Mouse (Mus musculus) kidney, embryonic 14.5 days (tissue): ENCODE data around the gene Trpc4ap. TPM values are rescaled to one million over a fixed set of nuclear protein-coding genes. Genes with fewer than 3 reads are reported as not detected.

Experiments
- ATAC-seq: fragments of 200-750 bp; cut with Nextera tagmentation; 2 replicates; pipeline ENCODE4 v1.8.0; 2017; ENCODE audit warnings: moderate number of reproducible peaks, mild to moderate bottlenecking, moderate TSS enrichment, moderate library complexity; ENCODE audit not compliant: low FRiP score, low TSS enrichment
- H3K27ac ChIP-seq: fragments of 300-500 bp; sonication (generic); 2 replicates; pipeline ENCODE4 v1.5.1; 2014; ENCODE audit warnings: low read depth, mild to moderate bottlenecking, low read length, moderate library complexity, mixed read lengths
- H3K27me3 ChIP-seq: fragments of 300-500 bp; sonication (generic); 2 replicates; pipeline ENCODE4 v1.6.1; 2014; ENCODE audit warnings: mild to moderate bottlenecking, low read length; ENCODE audit not compliant: control insufficient read depth, insufficient read depth
- H3K36me3 ChIP-seq: fragments of 300-500 bp; sonication (generic); 2 replicates; pipeline ENCODE4 v1.6.1; 2014; ENCODE audit warnings: low read length, mixed read lengths; ENCODE audit not compliant: control insufficient read depth, insufficient read depth
- H3K4me1 ChIP-seq: fragments of 300-500 bp; sonication (generic); 2 replicates; pipeline ENCODE4 v1.6.1; 2014; ENCODE audit warnings: low read length, mixed read lengths; ENCODE audit not compliant: control insufficient read depth, insufficient read depth
- H3K4me2 ChIP-seq: fragments of 300-500 bp; sonication (generic); replicated peaks from 2 replicates; pipeline ENCODE4 v1.6.1; 2014; ENCODE audit warnings: low read depth, mild to moderate bottlenecking, low read length
- H3K4me3 ChIP-seq: fragments of 300-500 bp; sonication (generic); 2 replicates; pipeline ENCODE4 v1.5.1; 2014; ENCODE audit warnings: mild to moderate bottlenecking, low read length
- H3K9ac ChIP-seq: fragments of 300-500 bp; sonication (generic); 2 replicates; pipeline ENCODE4 v1.6.1; 2014; ENCODE audit warnings: low read depth, mild to moderate bottlenecking, low read length, moderate library complexity
- H3K9me3 ChIP-seq: fragments of 300-500 bp; sonication (generic); 2 replicates; pipeline ENCODE4 v1.6.1; 2016; ENCODE audit warnings: low read length; ENCODE audit not compliant: control insufficient read depth
- WGBS: fragments of 180-500 bp; shearing (Covaris S2); extraction: QIAGEN DNeasy Blood & Tissue Kit; methylation state at CpG from one replicate; pipeline ENCODE4 v1.1.7; 2014; 5-methylcytosine and 5-hydroxymethylcytosine counted together
- polyA plus RNA-seq: library from polyadenylated mRNA; unstranded; fragments of >200 nt; fragmentation: Nextera tagmentation; extraction: Ambion mirVana; gene quantifications from 2 replicates; pipeline ENCODE4 v1.2.1, GENCODE M21; 2014

Trpc4ap gene
- polyA plus RNA-seq, 1 experiment from 2014 or later = 134 TPM

- peaks cover 41% of the 10 kb centered on the region for H3K36me3 ChIP-seq
Observed at GRCm38 (mm10) chr2:155671236-155671635, 20.9 kb downstream of the Trpc4ap start.

GRCm38 (mm10) chr2:155668461-155668860 is 23.7 kb downstream of the Trpc4ap start:
- Histone ChIP-seq H3K4me3 (no peak overlapping the region), H3K4me2 (no peak overlapping the region), H3K27me3 (no peaks in the 10 kb centered on the region), H3K36me3 (peaks cover 69% of the 10 kb centered on the region), H3K27ac (no peak overlapping the region), H3K9ac (no peak overlapping the region), H3K9me3 (no peaks in the 10 kb centered on the region), H3K4me1 (no peaks in the 10 kb centered on the region)
- WGBS = 86% methylated on average over 4 of the region's 4 CpGs
- no peak for ATAC-seq

More at GRCm38 (mm10) chr2:155671236-155671635, 20.9 kb downstream of the Trpc4ap start:
- no peaks in the 10 kb centered on the region for H3K9me3 ChIP-seq
- no peak overlapping the region for H3K9ac ChIP-seq
- H3K4me2 ChIP-seq = no peak overlapping the region
- H3K27me3 ChIP-seq = no peaks in the 10 kb centered on the region
- no peak for ATAC-seq
- no peaks in the 10 kb centered on the region for H3K4me1 ChIP-seq
- no peak overlapping the region for H3K4me3 ChIP-seq
- WGBS = 93% methylated on average over 4 of the region's 4 CpGs
- H3K27ac ChIP-seq = no peak overlapping the region

- no peaks in the 10 kb centered on the region for H3K9me3 ChIP-seq
- ATAC-seq = no peak
- H3K9ac ChIP-seq = no peak overlapping the region
- H3K4me1 ChIP-seq = no peaks in the 10 kb centered on the region
- no peak overlapping the region for H3K4me3 ChIP-seq
- H3K36me3 ChIP-seq = peaks cover 71% of the 10 kb centered on the region
- no peak overlapping the region for H3K4me2 ChIP-seq
- H3K27me3 ChIP-seq = no peaks in the 10 kb centered on the region
- H3K27ac ChIP-seq = no peak overlapping the region
- 94% methylated on average over 8 of the region's 8 CpGs for WGBS
Observed at GRCm38 (mm10) chr2:155667881-155668280, 24.3 kb downstream of the Trpc4ap start.

GRCm38 (mm10) chr2:155663910-155664460 is 28.2 kb downstream of the Trpc4ap start:
- no peak overlapping the region for H3K9ac ChIP-seq
- no peak overlapping the region for H3K4me2 ChIP-seq
- no peaks in the 10 kb centered on the region for H3K4me1 ChIP-seq
- H3K4me3 ChIP-seq = no peak overlapping the region
- no peaks in the 10 kb centered on the region for H3K27me3 ChIP-seq
- no peaks in the 10 kb centered on the region for H3K9me3 ChIP-seq
- no peak for ATAC-seq
- H3K36me3 ChIP-seq = peaks cover 65% of the 10 kb centered on the region
- H3K27ac ChIP-seq = no peak overlapping the region
- WGBS = 83% methylated on average over 6 of the region's 6 CpGs

- Histone ChIP-seq H3K4me3 (no peak overlapping the region), H3K9ac (no peak overlapping the region), H3K27ac (no peak overlapping the region), H3K36me3 (peaks cover 64% of the 10 kb centered on the region), H3K4me1 (no peaks in the 10 kb centered on the region), H3K27me3 (no peaks in the 10 kb centered on the region), H3K4me2 (no peak overlapping the region), H3K9me3 (no peaks in the 10 kb centered on the region)
- WGBS = 28% methylated on average over 5 of the region's 5 CpGs
- no peak for ATAC-seq
Observed at GRCm38 (mm10) chr2:155663097-155663496, 29.1 kb downstream of the Trpc4ap start.

GRCm38 (mm10) chr2:155662390-155662789 is 29.8 kb downstream of the Trpc4ap start:
- Histone ChIP-seq H3K9ac (no peak overlapping the region), H3K4me3 (no peak overlapping the region), H3K4me2 (no peak overlapping the region), H3K4me1 (no peaks in the 10 kb centered on the region), H3K9me3 (no peaks in the 10 kb centered on the region), H3K27ac (no peak overlapping the region), H3K36me3 (peaks cover 67% of the 10 kb centered on the region), H3K27me3 (no peaks in the 10 kb centered on the region)
- 97% methylated on average over 5 of the region's 5 CpGs for WGBS
- ATAC-seq = no peak

- no peak overlapping the region for H3K4me3 ChIP-seq
- no peak overlapping the region for H3K4me2 ChIP-seq
- no peak overlapping the region for H3K27ac ChIP-seq
- peaks cover 74% of the 10 kb centered on the region for H3K36me3 ChIP-seq
- no peaks in the 10 kb centered on the region for H3K27me3 ChIP-seq
- 83% methylated on average over 6 of the region's 6 CpGs for WGBS
- H3K4me1 ChIP-seq = no peaks in the 10 kb centered on the region
- no peak overlapping the region for H3K9ac ChIP-seq
- ATAC-seq = no peak
- no peaks in the 10 kb centered on the region for H3K9me3 ChIP-seq
Observed at GRCm38 (mm10) chr2:155655759-155656372, 36.3 kb downstream of the Trpc4ap start.

- WGBS = 94% methylated on average over 5 of the region's 5 CpGs
- no peak for ATAC-seq
- Histone ChIP-seq H3K4me3 (no peak overlapping the region), H3K27me3 (no peaks in the 10 kb centered on the region), H3K4me2 (no peak overlapping the region), H3K9ac (no peak overlapping the region), H3K36me3 (peaks cover 81% of the 10 kb centered on the region), H3K4me1 (no peaks in the 10 kb centered on the region), H3K9me3 (no peaks in the 10 kb centered on the region), H3K27ac (no peak overlapping the region)
Observed at GRCm38 (mm10) chr2:155652618-155653017, 39.6 kb downstream of the Trpc4ap start.

- Histone ChIP-seq H3K27me3 (no peaks in the 10 kb centered on the region), H3K4me2 (no peak overlapping the region), H3K9me3 (no peaks in the 10 kb centered on the region), H3K27ac (no peak overlapping the region), H3K4me1 (no peaks in the 10 kb centered on the region), H3K4me3 (no peak overlapping the region), H3K36me3 (peaks cover 77% of the 10 kb centered on the region), H3K9ac (no peak overlapping the region)
- no peak for ATAC-seq
- 87% methylated on average over 7 of the region's 7 CpGs for WGBS
Observed at GRCm38 (mm10) chr2:155645746-155646145, 46.4 kb downstream of the Trpc4ap start.
